10 mouse cellular contexts compared by ENCODE assay signal in genomic region chr14:77196246-77196645, GRCm38 (mm10).
"Had no signal": no experiment of that assay in that cellular context is flagged by ENCODE, and none has a peak within 500 bp of the region (broad histone marks: within the 10 kb centered on the region; RNA-seq: fewer than 3 reads in every experiment).

No protein-coding gene starts in this region.

- H3K27ac ChIP-seq: left cerebral cortex, adult 2 months; limb, embryonic 10.5 days; liver, embryonic 15.5 days; stomach, postnatal 0 days had no signal

- H3K4me3 ChIP-seq: left cerebral cortex, adult 2 months; limb, embryonic 10.5 days; liver, embryonic 15.5 days had no signal

- H3K4me2 ChIP-seq: liver, embryonic 11.5 days; liver, embryonic 15.5 days had no signal

- DNase-seq: lung, adult 2 months; lung, postnatal 36 days; thymus, postnatal 4 days had no signal

- H3K9me3 ChIP-seq: limb, embryonic 10.5 days; liver, embryonic 15.5 days had no signal

- H3K4me1 ChIP-seq: liver, embryonic 15.5 days had no signal

- H3K36me3 ChIP-seq: limb, embryonic 10.5 days; liver, embryonic 15.5 days had no signal

- ATAC-seq: intestine, postnatal 0 days; lung, postnatal 0 days had no signal

- H3K27me3 ChIP-seq: liver, embryonic 15.5 days had no signal

- H3K9ac ChIP-seq: liver, embryonic 15.5 days had no signal
